Mouse (Mus musculus): ENCODE data around the gene Rho. TPM values are rescaled to one million over a fixed set of nuclear protein-coding genes. Genes with fewer than 3 reads are reported as not detected.

Gene Rho
- polyA plus RNA-seq, 1 experiment, result 0.66 TPM

DNA sequence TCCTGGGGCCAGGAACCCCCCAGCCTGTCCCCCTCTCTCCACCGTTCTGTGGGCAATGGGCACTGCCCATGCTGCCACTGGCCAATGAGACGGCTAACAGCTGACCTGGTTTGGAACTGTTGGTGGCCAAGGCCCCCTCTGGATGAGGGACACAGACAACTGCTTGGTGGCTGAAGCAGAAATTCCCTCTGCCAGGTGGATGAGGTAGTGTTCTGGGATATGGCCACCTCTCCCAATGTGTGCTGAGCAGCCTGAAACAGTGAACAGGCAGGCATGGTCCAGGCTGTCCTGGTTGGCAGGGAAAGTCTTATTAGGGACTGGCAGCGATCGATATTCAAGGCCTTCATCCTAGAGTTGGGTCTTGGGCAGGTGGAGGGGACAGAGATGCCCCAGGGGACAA is 23.6 kb downstream of the Rho start:
- H3K36me3 ChIP-seq (ENCODE audit: control insufficient read depth, insufficient read depth, low read length), result no peaks in the 10 kb centered on the region
- WGBS, result 83% methylated on average over 4 of the region's 4 CpGs

DNA sequence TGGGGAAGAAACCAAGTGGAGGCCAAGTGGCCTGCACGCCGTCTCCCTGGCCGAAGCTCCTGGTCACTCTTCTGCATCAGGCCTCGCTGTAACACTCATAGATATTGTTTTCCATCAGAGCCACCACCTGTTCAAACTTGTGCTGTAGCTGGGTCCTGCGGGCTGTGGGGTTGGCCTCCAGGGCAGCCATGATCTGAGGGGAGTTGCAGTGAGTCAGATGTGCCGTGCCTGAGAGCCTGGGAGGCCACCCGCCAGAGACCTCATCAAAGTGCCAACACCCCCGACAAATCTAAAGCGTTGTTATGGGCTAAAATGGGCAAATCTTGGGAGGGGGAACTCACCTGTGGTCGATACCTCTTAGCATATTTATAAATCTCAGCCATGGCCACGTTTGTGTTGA is 24.1 kb downstream of the Rho start:
- 83% methylated on average over 11 of the region's 11 CpGs for whole genome bisulfite sequencing
- DNase-seq, result no peak
- no peak overlapping the region for H3K27ac ChIP-seq (ENCODE audit: insufficient read depth, low read depth, low read length)

More for the DNA sequence above, 23.6 kb downstream of the Rho start:
- Histone ChIP-seq H3K27me3 (replicated peaks; ENCODE audit: control insufficient read depth, insufficient read depth, low read length) (no peaks in the 10 kb centered on the region), H3K27ac (ENCODE audit: insufficient read depth, low read depth, low read length) (no peak overlapping the region), H3K4me3 (ENCODE audit: insufficient read depth, low read depth, low read length) (no peak overlapping the region), H3K4me1 (ENCODE audit: control insufficient read depth, insufficient read depth, low read length) (peaks cover 18% of the 10 kb centered on the region)
- no peak for TF ChIP-seq CTCF (conservative IDR thresholded peaks at IDR 0.05; ENCODE audit: insufficient read depth, insufficient read length, low read depth, low read length)
- no peak for TF ChIP-seq POLR2A (IDR thresholded peaks at IDR 0.05; ENCODE audit: low read depth, low read length)
- DNase-seq, result no peak

DNA sequence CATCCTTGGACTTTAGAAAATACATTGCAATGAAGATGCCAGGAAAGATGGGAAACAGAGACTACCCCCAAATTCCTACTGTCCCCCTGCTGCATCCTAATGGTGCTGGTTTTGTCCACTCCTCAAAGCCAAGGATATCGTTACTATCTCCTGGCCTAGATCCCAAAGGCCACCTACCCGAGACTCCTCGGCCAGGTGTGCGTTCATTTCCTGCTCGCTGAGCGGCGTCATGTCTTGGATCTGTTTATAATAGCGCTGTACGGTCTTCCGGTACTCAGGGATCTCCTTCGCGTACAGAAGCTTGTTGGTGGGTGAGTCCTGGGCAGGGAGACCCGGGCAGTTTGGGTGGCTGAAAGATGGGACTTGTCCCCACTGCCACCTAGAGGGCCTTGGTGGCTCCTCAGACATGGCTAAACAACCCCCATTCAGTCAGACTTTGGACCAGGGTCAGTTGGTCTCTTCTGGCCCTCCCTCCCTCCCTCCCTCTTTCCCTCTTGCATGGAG is 24.9 kb downstream of the Rho start:
- Histone ChIP-seq H3K36me3 (ENCODE audit: control insufficient read depth, insufficient read depth, low read length) (no peaks in the 10 kb centered on the region), H3K4me1 (ENCODE audit: control insufficient read depth, insufficient read depth, low read length) (peaks cover 18% of the 10 kb centered on the region), H3K27ac (ENCODE audit: insufficient read depth, low read depth, low read length) (peak overlapping the region; percentile 24; the same call in 1 of the 2 replicates), H3K4me3 (ENCODE audit: insufficient read depth, low read depth, low read length) (peak overlapping the region; percentile 12; the same call in 1 of the 2 replicates), H3K27me3 (replicated peaks; ENCODE audit: control insufficient read depth, insufficient read depth, low read length) (no peaks in the 10 kb centered on the region)
- whole genome bisulfite sequencing, result 56% methylated on average over 13 of the region's 13 CpGs
- TF ChIP-seq CTCF (conservative IDR thresholded peaks at IDR 0.05; ENCODE audit: insufficient read depth, insufficient read length, low read depth, low read length), result peak; percentile 31; the same call in 1 of the 2 replicates
- no peak for TF ChIP-seq POLR2A (IDR thresholded peaks at IDR 0.05; ENCODE audit: low read depth, low read length)
- no peak for DNase-seq

More for the DNA sequence above, 24.1 kb downstream of the Rho start:
- Histone ChIP-seq H3K36me3 (ENCODE audit: control insufficient read depth, insufficient read depth, low read length) (no peaks in the 10 kb centered on the region), H3K4me1 (ENCODE audit: control insufficient read depth, insufficient read depth, low read length) (peaks cover 18% of the 10 kb centered on the region), H3K27me3 (replicated peaks; ENCODE audit: control insufficient read depth, insufficient read depth, low read length) (no peaks in the 10 kb centered on the region), H3K4me3 (ENCODE audit: insufficient read depth, low read depth, low read length) (no peak overlapping the region)
- TF ChIP-seq CTCF (conservative IDR thresholded peaks at IDR 0.05; ENCODE audit: insufficient read depth, insufficient read length, low read depth, low read length) (no peak), POLR2A (IDR thresholded peaks at IDR 0.05; ENCODE audit: low read depth, low read length) (no peak)

DNA sequence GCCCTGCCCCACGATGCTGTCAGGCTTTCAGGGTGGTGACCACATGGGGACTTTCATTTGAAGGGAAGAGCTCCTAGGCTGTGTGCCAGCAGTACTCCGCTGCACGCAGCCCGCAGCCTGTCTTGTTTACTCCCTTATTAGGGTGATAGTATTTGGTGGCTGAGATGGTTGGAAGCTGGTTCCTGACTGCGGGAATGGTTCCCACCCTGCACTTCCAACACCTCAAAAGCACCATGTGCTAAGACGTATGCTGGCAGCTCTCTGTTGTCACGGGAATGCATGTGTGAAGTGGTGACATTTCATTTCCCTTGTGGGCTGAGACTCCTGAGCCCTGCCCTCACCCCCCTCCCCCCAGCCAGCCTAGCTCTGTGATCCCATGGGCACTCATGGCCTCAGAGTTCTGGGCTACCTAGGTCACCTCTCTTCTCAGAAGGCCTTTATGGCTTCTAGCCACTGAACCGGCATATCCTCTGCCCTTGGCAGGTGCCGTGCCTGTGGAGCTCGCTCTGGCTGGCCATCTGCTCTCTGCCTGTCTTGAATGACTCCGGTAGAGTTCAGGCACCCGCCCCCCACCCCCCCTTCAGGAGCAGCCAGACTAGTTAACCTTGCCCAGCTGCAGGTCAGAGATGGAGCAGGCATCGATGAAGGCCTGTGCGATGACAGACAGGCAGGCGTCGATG is 25.5 kb downstream of the Rho start:
- TF ChIP-seq POLR2A (IDR thresholded peaks at IDR 0.05; ENCODE audit: low read depth, low read length) (no peak), CTCF (conservative IDR thresholded peaks at IDR 0.05; ENCODE audit: insufficient read depth, insufficient read length, low read depth, low read length) (no peak)
- peak; percentile 78 for DNase-seq
- 18% methylated on average over 16 of the region's 16 CpGs for WGBS
- peak overlapping the region; percentile 69 for H3K27ac ChIP-seq (ENCODE audit: insufficient read depth, low read depth, low read length)
- peaks cover 18% of the 10 kb centered on the region for H3K4me1 ChIP-seq (ENCODE audit: control insufficient read depth, insufficient read depth, low read length)
- H3K36me3 ChIP-seq (ENCODE audit: control insufficient read depth, insufficient read depth, low read length), result no peaks in the 10 kb centered on the region
- no peak overlapping the region for H3K4me3 ChIP-seq (ENCODE audit: insufficient read depth, low read depth, low read length)
- no peaks in the 10 kb centered on the region for H3K27me3 ChIP-seq (replicated peaks; ENCODE audit: control insufficient read depth, insufficient read depth, low read length)

DNA sequence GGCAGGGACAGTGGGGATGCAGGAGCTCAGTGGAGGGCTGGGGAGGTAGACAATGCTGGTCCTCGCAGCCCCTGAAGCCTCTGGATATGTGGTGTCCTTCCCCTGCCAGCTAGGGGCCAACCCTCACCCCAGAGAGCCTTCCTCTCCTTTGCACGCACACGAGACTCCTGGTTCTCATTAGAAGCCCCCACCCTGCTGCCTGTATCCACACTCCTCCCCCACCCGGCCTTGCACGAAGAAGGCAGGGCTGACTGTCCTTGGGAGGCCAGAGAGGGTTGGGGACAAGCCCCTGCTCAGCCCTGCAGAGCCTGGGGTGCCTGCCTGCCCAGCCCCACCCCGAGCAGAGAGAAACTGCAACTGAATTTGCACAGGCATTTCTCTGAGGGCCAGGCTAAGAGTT is 26.1 kb downstream of the Rho start:
- 63% methylated on average over 6 of the region's 6 CpGs for WGBS
- no peaks in the 10 kb centered on the region for H3K36me3 ChIP-seq (ENCODE audit: control insufficient read depth, insufficient read depth, low read length)
- H3K27me3 ChIP-seq (replicated peaks; ENCODE audit: control insufficient read depth, insufficient read depth, low read length), result no peaks in the 10 kb centered on the region
- H3K4me3 ChIP-seq (ENCODE audit: insufficient read depth, low read depth, low read length), result no peak overlapping the region
- peaks cover 18% of the 10 kb centered on the region for H3K4me1 ChIP-seq (ENCODE audit: control insufficient read depth, insufficient read depth, low read length)
- H3K27ac ChIP-seq (ENCODE audit: insufficient read depth, low read depth, low read length), result no peak overlapping the region
- no peak for DNase-seq
- TF ChIP-seq CTCF (conservative IDR thresholded peaks at IDR 0.05; ENCODE audit: insufficient read depth, insufficient read length, low read depth, low read length), result no peak
- no peak for TF ChIP-seq POLR2A (IDR thresholded peaks at IDR 0.05; ENCODE audit: low read depth, low read length)

DNA sequence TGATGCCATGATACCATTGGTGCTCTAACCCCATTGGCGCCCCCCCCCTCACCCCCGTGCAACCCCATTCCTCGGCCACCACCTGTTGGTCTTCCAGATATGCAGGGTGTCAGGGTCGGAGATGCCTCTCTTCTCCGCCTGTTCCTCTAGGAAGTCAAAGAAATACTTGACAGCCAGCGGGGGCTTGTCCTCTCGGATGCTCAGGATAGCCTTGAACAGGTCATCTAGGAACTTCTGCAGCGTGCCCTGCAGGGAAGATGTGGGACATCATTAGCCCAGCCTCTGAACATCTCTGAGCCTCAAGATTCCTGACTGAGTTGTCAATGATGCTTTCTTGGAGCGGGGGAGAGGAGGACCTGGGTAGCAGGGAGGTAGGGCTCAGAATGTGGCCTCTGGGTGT is 26.9 kb downstream of the Rho start:
- no peak overlapping the region for H3K4me3 ChIP-seq (ENCODE audit: insufficient read depth, low read depth, low read length)
- WGBS, result 84% methylated on average over 9 of the region's 9 CpGs
- H3K27me3 ChIP-seq (replicated peaks; ENCODE audit: control insufficient read depth, insufficient read depth, low read length), result no peaks in the 10 kb centered on the region
- no peaks in the 10 kb centered on the region for H3K36me3 ChIP-seq (ENCODE audit: control insufficient read depth, insufficient read depth, low read length)
- no peak overlapping the region; the same call in 1 of the 2 replicates for H3K27ac ChIP-seq (ENCODE audit: insufficient read depth, low read depth, low read length)
- peaks cover 18% of the 10 kb centered on the region for H3K4me1 ChIP-seq (ENCODE audit: control insufficient read depth, insufficient read depth, low read length)
- no peak for TF ChIP-seq POLR2A (IDR thresholded peaks at IDR 0.05; ENCODE audit: low read depth, low read length)
- DNase-seq, result no peak

DNA sequence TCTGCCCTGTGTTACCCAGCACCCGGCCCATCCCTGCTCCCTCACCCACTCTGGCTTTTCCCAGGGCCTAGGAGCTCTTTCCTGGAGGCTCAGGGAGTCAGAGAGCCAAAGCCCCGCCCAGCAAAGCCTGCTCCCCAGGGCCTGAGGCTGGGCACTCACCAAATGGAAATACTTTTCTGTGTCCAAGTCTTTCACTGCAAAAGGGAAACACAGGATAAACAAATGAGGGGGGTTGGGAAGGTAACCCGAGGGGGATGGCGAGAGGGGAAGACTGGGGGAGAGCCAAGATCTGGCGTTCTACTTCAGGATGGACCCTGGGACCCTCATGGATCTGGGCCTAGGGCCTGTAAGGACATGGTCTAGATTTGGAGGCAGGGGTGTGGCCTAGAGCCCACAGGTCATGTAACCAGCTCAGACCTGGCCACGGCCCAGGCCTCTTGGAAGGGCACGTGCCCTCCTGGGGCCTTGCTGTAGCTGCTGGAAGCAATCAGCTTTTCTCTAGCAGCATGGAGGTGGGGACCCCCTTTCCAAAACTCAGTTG is 27.7 kb downstream of the Rho start:
- Histone ChIP-seq H3K4me3 (ENCODE audit: insufficient read depth, low read depth, low read length) (no peak overlapping the region), H3K4me1 (ENCODE audit: control insufficient read depth, insufficient read depth, low read length) (peaks cover 18% of the 10 kb centered on the region), H3K36me3 (ENCODE audit: control insufficient read depth, insufficient read depth, low read length) (no peaks in the 10 kb centered on the region), H3K27ac (ENCODE audit: insufficient read depth, low read depth, low read length) (peak overlapping the region; percentile 48), H3K27me3 (replicated peaks; ENCODE audit: control insufficient read depth, insufficient read depth, low read length) (no peaks in the 10 kb centered on the region)
- WGBS, result 35% methylated on average over 7 of the region's 7 CpGs
- TF ChIP-seq POLR2A (IDR thresholded peaks at IDR 0.05; ENCODE audit: low read depth, low read length), result no peak
- TF ChIP-seq CTCF (conservative IDR thresholded peaks at IDR 0.05; ENCODE audit: insufficient read depth, insufficient read length, low read depth, low read length), result no peak
- peak; percentile 93 for DNase-seq
